Mouse (Mus musculus) bone marrow, adult 2 months (tissue): Measurements from ENCODE around the gene Veph1.

Source experiments
- CTCF ChIP-seq: fragments of 200-500 bp; IDR thresholded peaks from 2 replicates; pipeline ENCODE4 v1.5.1; 2011; ENCODE audit warnings: low read length, control low read depth; ENCODE audit not compliant: control insufficient read depth, insufficient read depth
- POLR2A ChIP-seq: fragments of 200-500 bp; IDR thresholded peaks from 2 replicates; pipeline ENCODE4 v1.6.1; 2011; ENCODE audit warnings: low read depth, mild to moderate bottlenecking, control low read depth, low read length, borderline replicate concordance; ENCODE audit not compliant: control insufficient read depth

- no peak for TF ChIP-seq CTCF
- TF ChIP-seq POLR2A: no peak
Measured at GRCm38 (mm10) chr3:66330896-66331579, 34.4 kb upstream of the Veph1 start.
